Mouse (Mus musculus): Measurements from ENCODE around the gene Glis3. TPM values are rescaled to one million over a fixed set of nuclear protein-coding genes. Genes with fewer than 3 reads are reported as not detected.

Glis3 gene
- polyA plus RNA-seq, 1 experiment from 2014 or later = 4.1 TPM

DNA sequence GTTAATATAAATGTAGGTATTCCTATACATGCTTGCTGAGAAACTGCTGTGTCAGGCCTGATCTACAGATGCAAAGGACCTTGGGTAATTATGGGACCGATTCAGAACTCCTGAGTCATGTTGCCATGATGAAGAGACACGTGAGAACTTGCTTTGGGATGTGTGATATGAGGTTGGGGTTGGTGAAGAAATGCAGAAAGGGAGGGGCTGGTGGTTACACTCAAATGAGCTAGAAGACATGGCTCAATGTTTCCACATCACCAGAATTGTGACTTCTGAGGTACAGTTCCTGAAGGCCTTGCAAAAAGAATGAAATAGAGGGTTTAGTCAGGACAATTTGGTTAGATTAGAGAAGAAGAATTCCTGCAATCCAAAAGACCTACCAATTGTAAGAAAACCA lies 405.4 kb downstream of the Glis3 start:
- H3K4me2 ChIP-seq (replicated peaks) = no peak overlapping the region
- H3K27ac ChIP-seq = no peak overlapping the region
- ATAC-seq (ENCODE audit: low FRiP score) (no peak), DNase-seq (ENCODE audit: low spot score) (no peak)
- H3K36me3 ChIP-seq (replicated peaks; ENCODE audit: control insufficient read depth, insufficient read depth) = no peaks in the 10 kb centered on the region
- 90% methylated on average over 2 of the region's 2 CpGs for WGBS
- no peaks in the 10 kb centered on the region for H3K4me1 ChIP-seq (replicated peaks; ENCODE audit: control insufficient read depth, insufficient read depth, low read length)
- H3K4me3 ChIP-seq (replicated peaks; ENCODE audit: low read length) = no peak overlapping the region
- no peaks in the 10 kb centered on the region for H3K9me3 ChIP-seq (ENCODE audit: control insufficient read depth, low read length)
- H3K9ac ChIP-seq = no peak overlapping the region
- H3K27me3 ChIP-seq (ENCODE audit: control insufficient read depth, insufficient read depth, low read length) = no peaks in the 10 kb centered on the region

DNA sequence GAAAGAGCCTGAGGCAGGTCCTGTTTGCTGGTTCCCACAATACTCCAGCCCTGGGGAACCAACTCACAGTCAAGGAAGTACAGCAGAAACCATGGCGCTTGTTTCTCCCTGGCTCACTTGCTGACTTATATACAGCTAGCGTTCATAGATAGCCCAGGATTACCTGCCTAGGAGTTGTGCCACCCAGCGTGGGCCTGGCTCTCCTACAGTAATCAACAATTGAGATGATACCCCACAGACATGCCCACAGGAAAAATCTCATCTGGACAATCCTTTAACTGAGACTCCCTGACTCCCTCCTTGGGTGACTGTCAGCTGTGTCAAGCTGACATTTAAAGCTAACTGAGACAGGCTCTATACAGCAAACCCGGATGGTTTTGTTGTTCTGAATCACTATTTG lies 405.9 kb downstream of the Glis3 start:
- DNase-seq (ENCODE audit: low spot score) = no peak
- Histone ChIP-seq H3K27ac (no peak overlapping the region), H3K9me3 (ENCODE audit: control insufficient read depth, low read length) (no peaks in the 10 kb centered on the region), H3K4me2 (replicated peaks) (no peak overlapping the region), H3K27me3 (ENCODE audit: control insufficient read depth, insufficient read depth, low read length) (no peaks in the 10 kb centered on the region), H3K36me3 (replicated peaks; ENCODE audit: control insufficient read depth, insufficient read depth) (no peaks in the 10 kb centered on the region), H3K9ac (no peak overlapping the region), H3K4me3 (replicated peaks; ENCODE audit: low read length) (no peak overlapping the region), H3K4me1 (replicated peaks; ENCODE audit: control insufficient read depth, insufficient read depth, low read length) (no peaks in the 10 kb centered on the region)
- WGBS = 83% methylated on average over 4 of the region's 4 CpGs
- ATAC-seq (ENCODE audit: low FRiP score) = no peak

DNA sequence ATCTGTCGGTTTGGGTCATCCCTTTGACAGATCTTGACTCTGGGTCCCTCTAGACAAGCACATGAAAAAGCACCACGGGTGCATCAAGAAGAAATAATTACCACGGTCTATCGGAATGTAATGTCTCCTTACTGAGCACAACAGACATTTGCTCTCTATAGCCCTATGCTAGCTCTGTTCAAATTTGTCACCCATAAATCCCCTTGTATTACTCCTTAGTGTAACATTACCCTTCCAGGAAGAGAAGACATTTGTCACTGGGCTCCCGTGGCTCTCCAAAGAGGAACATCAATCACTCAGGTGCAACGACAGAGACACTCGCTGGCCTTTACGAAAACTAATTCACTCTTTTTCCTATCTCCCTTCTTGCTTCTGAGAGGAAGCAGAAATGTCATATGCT lies 413.0 kb downstream of the Glis3 start:
- H3K4me1 ChIP-seq (replicated peaks; ENCODE audit: control insufficient read depth, insufficient read depth, low read length) = no peaks in the 10 kb centered on the region
- H3K27ac ChIP-seq = no peak overlapping the region
- no peaks in the 10 kb centered on the region for H3K36me3 ChIP-seq (replicated peaks; ENCODE audit: control insufficient read depth, insufficient read depth)
- ATAC-seq (ENCODE audit: low FRiP score) (no peak), DNase-seq (ENCODE audit: low spot score) (no peak)
- H3K4me2 ChIP-seq (replicated peaks) = no peak overlapping the region
- no peak overlapping the region for H3K9ac ChIP-seq
- H3K27me3 ChIP-seq (ENCODE audit: control insufficient read depth, insufficient read depth, low read length) = no peaks in the 10 kb centered on the region
- H3K4me3 ChIP-seq (replicated peaks; ENCODE audit: low read length) = no peak overlapping the region
- 59% methylated on average over 8 of the region's 8 CpGs for WGBS
- H3K9me3 ChIP-seq (ENCODE audit: control insufficient read depth, low read length) = no peaks in the 10 kb centered on the region

DNA sequence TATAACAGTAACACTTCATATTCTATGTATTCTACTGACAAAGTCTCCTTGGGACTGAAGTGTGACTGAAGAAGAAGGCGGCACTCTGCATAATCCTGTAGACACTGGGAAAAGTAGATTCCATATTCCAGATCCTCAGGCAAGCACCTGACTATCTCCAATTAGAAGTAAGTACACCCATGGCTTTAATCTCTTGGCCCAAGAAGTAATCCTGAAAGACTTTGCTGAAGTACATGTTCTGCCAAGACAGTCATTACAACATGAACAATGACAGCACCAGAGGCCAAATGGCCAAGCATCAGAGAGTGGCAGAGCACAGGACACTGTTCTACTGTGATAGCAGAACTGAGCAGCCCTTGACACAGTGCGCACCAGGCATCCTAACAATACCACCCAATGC lies 414.1 kb downstream of the Glis3 start:
- H3K4me3 ChIP-seq (replicated peaks; ENCODE audit: low read length) = no peak overlapping the region
- ATAC-seq (ENCODE audit: low FRiP score) (no peak), DNase-seq (ENCODE audit: low spot score) (no peak)
- no peak overlapping the region for H3K27ac ChIP-seq
- no peaks in the 10 kb centered on the region for H3K36me3 ChIP-seq (replicated peaks; ENCODE audit: control insufficient read depth, insufficient read depth)
- no peak overlapping the region for H3K4me2 ChIP-seq (replicated peaks)
- no peaks in the 10 kb centered on the region for H3K9me3 ChIP-seq (ENCODE audit: control insufficient read depth, low read length)
- 100% methylated on average over 2 of the region's 2 CpGs for WGBS
- H3K4me1 ChIP-seq (replicated peaks; ENCODE audit: control insufficient read depth, insufficient read depth, low read length) = no peaks in the 10 kb centered on the region
- no peak overlapping the region for H3K9ac ChIP-seq
- no peaks in the 10 kb centered on the region for H3K27me3 ChIP-seq (ENCODE audit: control insufficient read depth, insufficient read depth, low read length)

- Histone ChIP-seq H3K27me3 (ENCODE audit: control insufficient read depth, insufficient read depth, low read length) (no peaks in the 10 kb centered on the region), H3K4me1 (replicated peaks; ENCODE audit: control insufficient read depth, insufficient read depth, low read length) (no peaks in the 10 kb centered on the region), H3K4me3 (replicated peaks; ENCODE audit: low read length) (no peak overlapping the region), H3K27ac (no peak overlapping the region), H3K36me3 (replicated peaks; ENCODE audit: control insufficient read depth, insufficient read depth) (no peaks in the 10 kb centered on the region), H3K9ac (no peak overlapping the region), H3K9me3 (ENCODE audit: control insufficient read depth, low read length) (no peaks in the 10 kb centered on the region), H3K4me2 (replicated peaks) (no peak overlapping the region)
- no peak for ATAC-seq (ENCODE audit: low FRiP score)
- DNase-seq (ENCODE audit: low spot score) = no peak
- 72% methylated on average over 18 of the region's 18 CpGs for WGBS
Measured at GRCm38 (mm10) chr19:28258907-28259675, 420.8 kb downstream of the Glis3 start.

- WGBS = 51% methylated on average over 3 of the region's 3 CpGs
- no peak overlapping the region for H3K9ac ChIP-seq
- no peak overlapping the region for H3K4me2 ChIP-seq (replicated peaks)
- H3K4me1 ChIP-seq (replicated peaks; ENCODE audit: control insufficient read depth, insufficient read depth, low read length) = no peaks in the 10 kb centered on the region
- DNase-seq (ENCODE audit: low spot score) = no peak
- no peak overlapping the region for H3K4me3 ChIP-seq (replicated peaks; ENCODE audit: low read length)
- no peaks in the 10 kb centered on the region for H3K9me3 ChIP-seq (ENCODE audit: control insufficient read depth, low read length)
- H3K27ac ChIP-seq = no peak overlapping the region
- no peak for ATAC-seq (ENCODE audit: low FRiP score)
- H3K27me3 ChIP-seq (ENCODE audit: control insufficient read depth, insufficient read depth, low read length) = no peaks in the 10 kb centered on the region
- no peaks in the 10 kb centered on the region for H3K36me3 ChIP-seq (replicated peaks; ENCODE audit: control insufficient read depth, insufficient read depth)
Measured at GRCm38 (mm10) chr19:28258480-28258879, 421.4 kb downstream of the Glis3 start.

DNA sequence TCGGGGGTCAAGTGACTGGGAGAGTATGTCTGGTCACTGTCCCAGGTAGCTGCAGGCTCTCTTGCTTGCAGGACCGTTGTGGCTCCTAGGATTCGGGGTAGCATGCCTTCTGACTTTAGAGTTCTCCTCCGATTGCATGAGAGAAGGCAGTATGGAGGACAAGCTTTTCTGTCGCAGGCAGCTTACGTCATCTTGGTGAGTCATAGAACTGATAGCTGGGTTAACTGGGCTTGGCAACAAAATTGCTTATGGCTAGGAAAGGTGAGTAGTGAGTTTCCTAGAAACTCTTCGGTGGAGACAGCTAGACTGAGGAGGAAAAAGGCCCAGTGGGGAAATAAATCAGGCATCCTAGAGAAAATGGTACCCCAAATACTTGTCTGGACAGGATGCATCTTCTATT lies 432.5 kb downstream of the Glis3 start:
- 91% methylated on average over 7 of the region's 7 CpGs for WGBS
- H3K27ac ChIP-seq = no peak overlapping the region
- DNase-seq (ENCODE audit: low spot score) (no peak), ATAC-seq (ENCODE audit: low FRiP score) (no peak)
- H3K4me1 ChIP-seq (replicated peaks; ENCODE audit: control insufficient read depth, insufficient read depth, low read length) = no peaks in the 10 kb centered on the region
- no peaks in the 10 kb centered on the region for H3K9me3 ChIP-seq (ENCODE audit: control insufficient read depth, low read length)
- no peaks in the 10 kb centered on the region for H3K36me3 ChIP-seq (replicated peaks; ENCODE audit: control insufficient read depth, insufficient read depth)
- H3K27me3 ChIP-seq (ENCODE audit: control insufficient read depth, insufficient read depth, low read length) = no peaks in the 10 kb centered on the region
- H3K4me2 ChIP-seq (replicated peaks) = no peak overlapping the region
- no peak overlapping the region for H3K9ac ChIP-seq
- no peak overlapping the region for H3K4me3 ChIP-seq (replicated peaks; ENCODE audit: low read length)

- H3K36me3 ChIP-seq (replicated peaks; ENCODE audit: control insufficient read depth, insufficient read depth) = no peaks in the 10 kb centered on the region
- H3K4me2 ChIP-seq (replicated peaks) = no peak overlapping the region
- H3K9me3 ChIP-seq (ENCODE audit: control insufficient read depth, low read length) = 0 out of 2 replicates have a peak, but pooled peaks cover 4% of the 10 kb centered on the region
- H3K27me3 ChIP-seq (ENCODE audit: control insufficient read depth, insufficient read depth, low read length) = no peaks in the 10 kb centered on the region
- no peak overlapping the region for H3K4me3 ChIP-seq (replicated peaks; ENCODE audit: low read length)
- ATAC-seq (ENCODE audit: low FRiP score) (no peak), DNase-seq (ENCODE audit: low spot score) (no peak)
- H3K9ac ChIP-seq = no peak overlapping the region
- no peak overlapping the region for H3K27ac ChIP-seq
- H3K4me1 ChIP-seq (replicated peaks; ENCODE audit: control insufficient read depth, insufficient read depth, low read length) = no peaks in the 10 kb centered on the region
- 88% methylated on average over 5 of the region's 5 CpGs for WGBS
Measured at GRCm38 (mm10) chr19:28246186-28246585, 433.7 kb downstream of the Glis3 start.

GRCm38 (mm10) chr19:28238073-28238472 lies 441.8 kb downstream of the Glis3 start:
- no peaks in the 10 kb centered on the region for H3K27me3 ChIP-seq (ENCODE audit: control insufficient read depth, insufficient read depth, low read length)
- ATAC-seq (ENCODE audit: low FRiP score) (no peak), DNase-seq (ENCODE audit: low spot score) (no peak)
- WGBS = 82% methylated on average over 4 of the region's 4 CpGs
- no peaks in the 10 kb centered on the region for H3K36me3 ChIP-seq (replicated peaks; ENCODE audit: control insufficient read depth, insufficient read depth)
- no peak overlapping the region for H3K9ac ChIP-seq
- 0 out of 2 replicates have a peak, but pooled peaks cover 6% of the 10 kb centered on the region for H3K9me3 ChIP-seq (ENCODE audit: control insufficient read depth, low read length)
- H3K4me1 ChIP-seq (replicated peaks; ENCODE audit: control insufficient read depth, insufficient read depth, low read length) = no peaks in the 10 kb centered on the region
- H3K4me3 ChIP-seq (replicated peaks; ENCODE audit: low read length) = no peak overlapping the region
- no peak overlapping the region for H3K4me2 ChIP-seq (replicated peaks)
- H3K27ac ChIP-seq = no peak overlapping the region

DNA sequence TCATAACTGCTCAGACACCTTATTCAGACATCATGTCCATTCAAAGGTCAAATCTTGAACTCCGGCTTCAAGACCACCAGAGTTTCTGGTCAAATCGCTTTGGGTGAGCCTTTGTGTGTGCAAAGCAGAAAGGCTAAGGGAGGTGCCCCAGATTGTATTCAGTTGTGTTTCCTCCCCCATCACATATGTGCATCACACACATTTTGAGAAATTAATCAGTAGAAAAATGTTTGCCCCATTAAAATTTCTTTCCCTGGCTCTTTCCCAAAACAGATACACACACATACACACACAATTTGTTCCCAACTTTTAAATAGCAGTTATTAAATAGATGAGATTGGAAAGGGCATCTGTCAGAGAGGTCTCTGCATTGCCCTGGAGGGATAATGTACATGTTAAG lies 442.3 kb downstream of the Glis3 start:
- no peak overlapping the region for H3K4me3 ChIP-seq (replicated peaks; ENCODE audit: low read length)
- no peaks in the 10 kb centered on the region for H3K36me3 ChIP-seq (replicated peaks; ENCODE audit: control insufficient read depth, insufficient read depth)
- no peak overlapping the region for H3K4me2 ChIP-seq (replicated peaks)
- no peak overlapping the region for H3K9ac ChIP-seq
- 0 out of 2 replicates have a peak, but pooled peaks cover 6% of the 10 kb centered on the region for H3K9me3 ChIP-seq (ENCODE audit: control insufficient read depth, low read length)
- ATAC-seq (ENCODE audit: low FRiP score) (no peak), DNase-seq (ENCODE audit: low spot score) (no peak)
- H3K27ac ChIP-seq = no peak overlapping the region
- H3K27me3 ChIP-seq (ENCODE audit: control insufficient read depth, insufficient read depth, low read length) = no peaks in the 10 kb centered on the region
- H3K4me1 ChIP-seq (replicated peaks; ENCODE audit: control insufficient read depth, insufficient read depth, low read length) = no peaks in the 10 kb centered on the region
- 94% methylated on average over 2 of the region's 2 CpGs for WGBS
